Mouse (Mus musculus): ENCODE results near the gene Tmem80. TPM values are rescaled to one million over a fixed set of nuclear protein-coding genes. Genes with fewer than 3 reads are reported as not detected.

Tmem80 gene
- total and polyA plus RNA-seq, 2 experiments from 2014 or later, result 25.8 to 34.5 TPM

DNA sequence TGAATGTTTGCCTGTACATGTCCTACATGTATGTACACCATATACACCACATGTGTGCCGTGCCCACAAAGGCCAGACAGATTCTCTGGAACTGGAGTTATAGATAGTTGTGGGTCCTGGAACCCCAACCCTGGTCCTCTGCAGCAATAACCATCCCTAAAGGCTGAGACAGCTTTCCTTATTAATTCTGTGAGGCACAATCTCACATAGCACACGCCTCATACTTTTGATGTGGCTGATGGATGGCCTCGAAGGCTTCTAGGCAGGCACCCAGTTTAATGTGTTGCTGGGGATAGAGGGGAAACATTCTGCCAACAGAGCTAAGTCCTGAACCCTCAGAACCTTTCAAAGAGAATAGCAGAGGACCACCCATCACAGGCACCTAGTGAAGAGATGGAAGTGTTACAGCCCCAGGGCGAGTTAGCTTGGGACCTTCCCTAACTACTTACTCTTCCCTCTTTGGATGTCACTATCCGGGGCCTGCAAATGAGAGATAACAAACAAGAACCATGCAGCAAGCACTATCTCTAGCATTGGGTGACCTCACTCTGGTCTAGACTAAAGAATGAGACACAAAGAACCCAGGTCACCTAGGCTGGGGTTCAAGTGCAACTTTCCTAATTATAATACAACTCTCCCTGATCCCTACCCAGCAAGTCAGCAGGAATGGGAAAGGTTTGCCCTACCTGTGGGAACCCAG, 37.0 kb downstream of the Tmem80 start:
- DNase-seq (ENCODE audit: low spot score), result no peak
- Histone ChIP-seq H3K27ac (ENCODE audit: low read depth, low read length) (no peak overlapping the region), H3K27me3 (ENCODE audit: insufficient read depth, low read length) (peaks cover 8% of the 10 kb centered on the region; the same call in 1 of the 2 replicates), H3K36me3 (ENCODE audit: insufficient read depth, low read length) (no peaks in the 10 kb centered on the region), H3K9ac (replicated peaks; ENCODE audit: low read length, poor library complexity, severe bottlenecking) (no peak overlapping the region), H3K4me3 (ENCODE audit: low read depth, low read length) (no peak overlapping the region), H3K4me2 (ENCODE audit: low read depth, low read length, poor library complexity, severe bottlenecking) (no peak overlapping the region), H3K4me1 (ENCODE audit: insufficient read depth, low read length) (no peaks in the 10 kb centered on the region), H3K9me3 (ENCODE audit: low read length) (no peaks in the 10 kb centered on the region)
- no peak for ATAC-seq (ENCODE audit: low FRiP score)
- 81% methylated on average over 5 of the region's 5 CpGs for WGBS
- no peak for TF ChIP-seq CTCF (IDR thresholded peaks at IDR 0.05)

DNA sequence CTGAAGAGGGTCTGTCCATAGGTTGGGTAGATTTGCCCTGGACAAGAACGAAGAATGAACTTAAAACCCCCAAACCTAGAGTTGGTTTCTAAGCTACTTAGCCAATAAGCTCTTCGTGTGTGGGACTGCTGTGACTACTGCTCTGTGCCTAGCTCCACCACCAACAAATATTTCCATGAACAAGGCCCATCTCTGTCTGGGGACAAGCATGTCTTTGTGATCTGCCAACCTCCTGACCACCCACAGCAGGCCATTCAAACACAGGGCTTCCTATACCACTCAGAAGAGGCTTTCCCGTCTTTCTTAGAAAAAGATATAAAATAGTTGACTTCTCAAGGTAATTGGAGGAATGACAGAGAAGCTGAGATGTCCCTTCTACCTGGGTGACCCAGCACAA, 37.5 kb downstream of the Tmem80 start:
- no peak overlapping the region for H3K4me2 ChIP-seq (ENCODE audit: low read depth, low read length, poor library complexity, severe bottlenecking)
- no peaks in the 10 kb centered on the region for H3K9me3 ChIP-seq (ENCODE audit: low read length)
- no peak overlapping the region for H3K27ac ChIP-seq (ENCODE audit: low read depth, low read length)
- 64% methylated on average over 3 of the region's 3 CpGs for WGBS
- H3K4me3 ChIP-seq (ENCODE audit: low read depth, low read length), result no peak overlapping the region
- TF ChIP-seq CTCF (IDR thresholded peaks at IDR 0.05), result no peak
- ATAC-seq (ENCODE audit: low FRiP score) (no peak), DNase-seq (ENCODE audit: low spot score) (peak; percentile 12)
- no peak overlapping the region for H3K9ac ChIP-seq (replicated peaks; ENCODE audit: low read length, poor library complexity, severe bottlenecking)
- no peaks in the 10 kb centered on the region for H3K4me1 ChIP-seq (ENCODE audit: insufficient read depth, low read length)
- peaks cover 8% of the 10 kb centered on the region; the same call in 1 of the 2 replicates for H3K27me3 ChIP-seq (ENCODE audit: insufficient read depth, low read length)
- H3K36me3 ChIP-seq (ENCODE audit: insufficient read depth, low read length), result no peaks in the 10 kb centered on the region

DNA sequence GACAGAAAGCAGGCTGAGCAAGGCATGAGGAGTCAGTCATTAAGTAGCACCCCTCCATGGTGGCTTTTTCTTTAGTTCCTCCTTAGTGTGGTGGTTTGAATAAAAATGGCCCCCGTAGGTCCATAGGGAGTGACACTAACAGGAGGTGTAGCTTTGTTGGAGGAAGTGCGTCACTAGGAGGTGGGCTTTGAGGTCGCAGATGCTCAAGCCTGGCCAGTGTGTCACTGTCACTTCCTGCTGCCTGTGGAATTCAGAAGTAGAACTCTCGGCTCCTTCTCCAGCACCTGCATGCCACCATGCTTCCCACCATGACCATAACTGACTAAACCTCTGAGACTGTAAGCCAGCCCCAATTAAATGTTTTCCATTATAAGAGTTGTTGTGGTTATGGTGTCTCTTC, 39.8 kb downstream of the Tmem80 start:
- Histone ChIP-seq H3K27me3 (ENCODE audit: insufficient read depth, low read length) (no peaks in the 10 kb centered on the region), H3K36me3 (ENCODE audit: insufficient read depth, low read length) (no peaks in the 10 kb centered on the region), H3K9me3 (ENCODE audit: low read length) (no peaks in the 10 kb centered on the region), H3K4me1 (ENCODE audit: insufficient read depth, low read length) (no peaks in the 10 kb centered on the region), H3K4me2 (ENCODE audit: low read depth, low read length, poor library complexity, severe bottlenecking) (no peak overlapping the region), H3K27ac (ENCODE audit: low read depth, low read length) (no peak overlapping the region), H3K9ac (replicated peaks; ENCODE audit: low read length, poor library complexity, severe bottlenecking) (no peak overlapping the region), H3K4me3 (ENCODE audit: low read depth, low read length) (no peak overlapping the region)
- ATAC-seq (ENCODE audit: low FRiP score) (no peak), DNase-seq (ENCODE audit: low spot score) (no peak)
- WGBS, result 92% methylated on average over 4 of the region's 4 CpGs
- no peak for TF ChIP-seq CTCF (IDR thresholded peaks at IDR 0.05)

- no peak for TF ChIP-seq CTCF (IDR thresholded peaks at IDR 0.05)
- H3K36me3 ChIP-seq (ENCODE audit: insufficient read depth, low read length), result no peaks in the 10 kb centered on the region
- 72% methylated on average over 5 of the region's 5 CpGs for WGBS
- no peak for DNase-seq (ENCODE audit: low spot score)
- H3K4me1 ChIP-seq (ENCODE audit: insufficient read depth, low read length), result no peaks in the 10 kb centered on the region
- H3K27ac ChIP-seq (ENCODE audit: low read depth, low read length), result no peak overlapping the region
- H3K4me2 ChIP-seq (ENCODE audit: low read depth, low read length, poor library complexity, severe bottlenecking), result no peak overlapping the region
- H3K27me3 ChIP-seq (ENCODE audit: insufficient read depth, low read length), result no peaks in the 10 kb centered on the region
- H3K9ac ChIP-seq (replicated peaks; ENCODE audit: low read length, poor library complexity, severe bottlenecking), result no peak overlapping the region
- no peaks in the 10 kb centered on the region for H3K9me3 ChIP-seq (ENCODE audit: low read length)
- ATAC-seq (ENCODE audit: low FRiP score), result no peak
- no peak overlapping the region for H3K4me3 ChIP-seq (ENCODE audit: low read depth, low read length)
Measured at GRCm38 (mm10) chr7:141369918-141370317, 42.4 kb downstream of the Tmem80 start.

- no peak for TF ChIP-seq CTCF (IDR thresholded peaks at IDR 0.05)
- WGBS, result 76% methylated on average over 6 of the region's 6 CpGs
Measured at GRCm38 (mm10) chr7:141371942-141372595, 44.5 kb downstream of the Tmem80 start.

DNA sequence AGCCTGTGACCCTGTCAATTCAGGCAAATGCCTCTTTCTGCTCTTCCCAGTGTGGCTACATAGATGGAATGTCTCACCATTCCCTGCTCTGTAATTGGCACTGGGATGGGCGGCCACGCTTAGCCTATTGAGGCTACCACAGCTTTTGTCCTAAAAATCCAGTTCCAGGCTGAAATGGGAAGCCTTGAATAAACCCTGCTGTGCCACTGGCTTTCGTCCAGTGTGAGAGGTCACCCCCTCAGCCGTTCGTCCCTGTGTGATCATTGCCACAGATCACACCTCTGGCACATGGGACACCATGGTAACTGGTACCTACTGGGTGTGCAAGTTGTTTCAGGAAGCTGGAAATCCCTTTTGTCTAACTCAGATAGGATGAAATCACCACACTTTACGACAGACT, 46.1 kb downstream of the Tmem80 start:
- Histone ChIP-seq H3K9ac (replicated peaks; ENCODE audit: low read length, poor library complexity, severe bottlenecking) (no peak overlapping the region), H3K4me2 (ENCODE audit: low read depth, low read length, poor library complexity, severe bottlenecking) (no peak overlapping the region), H3K4me3 (ENCODE audit: low read depth, low read length) (no peak overlapping the region), H3K9me3 (ENCODE audit: low read length) (no peaks in the 10 kb centered on the region), H3K27me3 (ENCODE audit: insufficient read depth, low read length) (no peaks in the 10 kb centered on the region), H3K36me3 (ENCODE audit: insufficient read depth, low read length) (no peaks in the 10 kb centered on the region), H3K27ac (ENCODE audit: low read depth, low read length) (no peak overlapping the region), H3K4me1 (ENCODE audit: insufficient read depth, low read length) (no peaks in the 10 kb centered on the region)
- WGBS, result 34% methylated on average over 6 of the region's 6 CpGs
- ATAC-seq (ENCODE audit: low FRiP score) (no peak), DNase-seq (ENCODE audit: low spot score) (peak; percentile 9)
- TF ChIP-seq CTCF (IDR thresholded peaks at IDR 0.05), result no peak

More at GRCm38 (mm10) chr7:141371942-141372595, 44.5 kb downstream of the Tmem80 start:
- Histone ChIP-seq H3K27me3 (ENCODE audit: insufficient read depth, low read length) (no peaks in the 10 kb centered on the region), H3K9ac (replicated peaks; ENCODE audit: low read length, poor library complexity, severe bottlenecking) (no peak overlapping the region), H3K27ac (ENCODE audit: low read depth, low read length) (no peak overlapping the region), H3K9me3 (ENCODE audit: low read length) (no peaks in the 10 kb centered on the region), H3K4me1 (ENCODE audit: insufficient read depth, low read length) (no peaks in the 10 kb centered on the region), H3K36me3 (ENCODE audit: insufficient read depth, low read length) (no peaks in the 10 kb centered on the region), H3K4me2 (ENCODE audit: low read depth, low read length, poor library complexity, severe bottlenecking) (no peak overlapping the region), H3K4me3 (ENCODE audit: low read depth, low read length) (no peak overlapping the region)
- DNase-seq (ENCODE audit: low spot score), result no peak
- ATAC-seq (ENCODE audit: low FRiP score), result no peak

All from midbrain, postnatal 0 days (tissue).